Mouse (Mus musculus): ENCODE measurements around the gene Papln. TPM values are rescaled to one million over a fixed set of nuclear protein-coding genes. Genes with fewer than 3 reads are reported as not detected.

Gene Papln
- total and polyA plus RNA-seq, 3 experiments, result 0.09 to 0.51 TPM; not detected in 1

GRCm38 (mm10) chr12:83841409-83842190 is 78.2 kb downstream of the Papln start:
- Histone ChIP-seq H3K79me2 (replicated peaks; ENCODE audit: control insufficient read depth, extremely low read depth, insufficient read depth, poor library complexity, severe bottlenecking) (no peaks in the 10 kb centered on the region; the same call in 1 of the 2 replicates), H3K9me3 (replicated peaks; ENCODE audit: low read length) (no peaks in the 10 kb centered on the region), H3K4me3 (replicated peaks in 1 of 3; ENCODE audit: low read depth in 2 of 3, low read length in 2 of 3, poor library complexity in 1 of 3) (no peak overlapping the region), H3K4me2 (ENCODE audit: insufficient read depth, low read depth, poor library complexity, severe bottlenecking) (no peak overlapping the region), H3K9ac (ENCODE audit: insufficient read depth, low read depth) (no peak overlapping the region), H3K27ac (ENCODE audit: insufficient read depth, low read depth) (no peak overlapping the region), H3K27me3 (replicated peaks) (no peaks in the 10 kb centered on the region), H3K4me1 (ENCODE audit: control insufficient read depth in 1 of 2, insufficient read depth in 2 of 2) (peaks cover 0 to 3% of the 10 kb centered on the region in 2 experiments; a peak in 1 of 4 replicates), H3K36me3 (replicated peaks in 1 of 2; ENCODE audit: control insufficient read depth in 1 of 2, insufficient read depth in 1 of 2, low read length in 1 of 2) (peaks cover 8 to 20% of the 10 kb centered on the region in 2 experiments)
- in situ Hi-C loops (cut with MboI; ENCODE audit: low pct_ligation_motif_present, low pct_unique_long_range_greater_than_20kb, low sequenced_read_pairs), result no loop called here
- TF ChIP-seq USF1 (IDR thresholded peaks at IDR 0.05; ENCODE audit: low read depth, low read length), result no peak
- TF ChIP-seq POLR2AphosphoS2 (IDR thresholded peaks at IDR 0.05; ENCODE audit: low read depth, low read length), result no peak
- TF ChIP-seq UBTF (IDR thresholded peaks at IDR 0.05; ENCODE audit: low read depth, low read length), result no peak
- no peak for TF ChIP-seq ZMIZ1 (IDR thresholded peaks at IDR 0.05; ENCODE audit: low read depth, low read length)
- no peak for TF ChIP-seq MEF2A (IDR thresholded peaks at IDR 0.05; ENCODE audit: borderline replicate concordance, low read depth, low read length)
- TF ChIP-seq MAZ (IDR thresholded peaks at IDR 0.05; ENCODE audit: low read depth, low read length), result no peak
- no peak for TF ChIP-seq GABPA (IDR thresholded peaks at IDR 0.05; ENCODE audit: insufficient replicate concordance, low read depth, low read length)
- no peak for TF ChIP-seq CHD1 (IDR thresholded peaks at IDR 0.05; ENCODE audit: low read depth, low read length)
- no peak for TF ChIP-seq TCF12 (IDR thresholded peaks at IDR 0.05; ENCODE audit: low read depth, low read length)
- TF ChIP-seq TBP (conservative IDR thresholded peaks at IDR 0.05; ENCODE audit: low read depth, low read length), result no peak
- TF ChIP-seq CHD2 (IDR thresholded peaks at IDR 0.05; ENCODE audit: low read length), result no peak
- no peak for TF ChIP-seq E2F4 (IDR thresholded peaks at IDR 0.05; ENCODE audit: insufficient replicate concordance, low read depth, low read length)
- dilution Hi-C loops (cut with MboI; ENCODE audit: extremely low pct_ligation_motif_present, extremely low pct_unique_long_range_greater_than_20kb, low sequenced_read_pairs), result no loop called here
- DNase-seq (ENCODE audit: extremely low read depth), result no peak

Other genes with a start within 250 kb of the Papln start
- 22.0 and 22.1 TPM in 2 replicates for gene Dcaf4, start 243.2 kb upstream of the Papln start, total RNA-seq (2012; rRNA removed)
- gene Dcaf4, start 243.2 kb upstream of the Papln start, total RNA-seq (2014; rRNA removed), result 21.5 and 23.6 TPM in 2 replicates
- 17.3 and 19.4 TPM in 2 replicates for gene Dcaf4, start 243.2 kb upstream of the Papln start, polyA plus RNA-seq (2012; ENCODE audit: insufficient read length, low read depth)
- 10.0 and 17.6 TPM in 2 replicates for gene Zfyve1, start 166.4 kb upstream of the Papln start, total RNA-seq (2012; rRNA removed)
- gene Zfyve1, start 166.4 kb upstream of the Papln start, total RNA-seq (2014; rRNA removed), result 7.2 and 7.3 TPM in 2 replicates
- 6.0 and 10.9 TPM in 2 replicates for gene Zfyve1, start 166.4 kb upstream of the Papln start, polyA plus RNA-seq (2012; ENCODE audit: insufficient read length, low read depth)
- gene Rbm25, start 132.4 kb upstream of the Papln start, total RNA-seq (2012; rRNA removed), result 58.6 and 75.0 TPM in 2 replicates
- gene Rbm25, start 132.4 kb upstream of the Papln start, total RNA-seq (2014; rRNA removed), result 97.5 and 103 TPM in 2 replicates
- gene Rbm25, start 132.4 kb upstream of the Papln start, polyA plus RNA-seq (2012; ENCODE audit: insufficient read length, low read depth), result 227 and 245 TPM in 2 replicates
- 45.8 and 46.9 TPM in 2 replicates for gene Psen1, start 75.5 kb upstream of the Papln start, total RNA-seq (2012; rRNA removed)
- 26.4 and 28.4 TPM in 2 replicates for gene Psen1, start 75.5 kb upstream of the Papln start, total RNA-seq (2014; rRNA removed)
- gene Psen1, start 75.5 kb upstream of the Papln start, polyA plus RNA-seq (2012; ENCODE audit: insufficient read length, low read depth), result 57.6 and 61.1 TPM in 2 replicates
- gene Numb, start 158.3 kb downstream of the Papln start, total RNA-seq (2012; rRNA removed), result 5.7 and 6.2 TPM in 2 replicates
- 5.0 and 5.3 TPM in 2 replicates for gene Numb, start 158.3 kb downstream of the Papln start, total RNA-seq (2014; rRNA removed)
- gene Numb, start 158.3 kb downstream of the Papln start, polyA plus RNA-seq (2012; ENCODE audit: insufficient read length, low read depth), result 5.7 and 6.9 TPM in 2 replicates
- 31.9 and 41.5 TPM in 2 replicates for gene Riox1, start 187.0 kb downstream of the Papln start, total RNA-seq (2012; rRNA removed)
- gene Riox1, start 187.0 kb downstream of the Papln start, total RNA-seq (2014; rRNA removed), result 27.4 and 29.5 TPM in 2 replicates
- 33.5 and 34.3 TPM in 2 replicates for gene Riox1, start 187.0 kb downstream of the Papln start, polyA plus RNA-seq (2012; ENCODE audit: insufficient read length, low read depth)
- gene Heatr4, start 221.2 kb downstream of the Papln start, total RNA-seq (2012; rRNA removed), result not detected in 2 replicates
- gene Heatr4, start 221.2 kb downstream of the Papln start, total RNA-seq (2014; rRNA removed), result not detected in 2 replicates
- 0.08 TPM in 1 of 2 replicates, not detected in the other for gene Heatr4, start 221.2 kb downstream of the Papln start, polyA plus RNA-seq (2012; ENCODE audit: insufficient read length, low read depth)
- gene Acot2, start 224.2 kb downstream of the Papln start, total RNA-seq (2012; rRNA removed), result 10.2 and 13.2 TPM in 2 replicates
- gene Acot2, start 224.2 kb downstream of the Papln start, total RNA-seq (2014; rRNA removed), result 9.7 and 9.8 TPM in 2 replicates
- gene Acot2, start 224.2 kb downstream of the Papln start, polyA plus RNA-seq (2012; ENCODE audit: insufficient read length, low read depth), result 6.6 and 7.2 TPM in 2 replicates
- gene Acot1, start 245.9 kb downstream of the Papln start, total RNA-seq (2012; rRNA removed), result 0.42 TPM in 1 of 2 replicates, not detected in the other
- gene Acot1, start 245.9 kb downstream of the Papln start, total RNA-seq (2014; rRNA removed), result not detected in 2 replicates
- not detected in 2 replicates for gene Acot1, start 245.9 kb downstream of the Papln start, polyA plus RNA-seq (2012; ENCODE audit: insufficient read length, low read depth)

Data from CH12.LX (cell line).